Mouse (Mus musculus) neutrophil, adult 65 days (primary cell): ENCODE measurements around the gene Sox8. TPM values are rescaled to one million over a fixed set of nuclear protein-coding genes. Genes with fewer than 3 reads are reported as not detected.

Source experiments
- total RNA-seq: library from RNA; stranded (reverse); gene quantifications from 2 replicates; pipeline ENCODE4 v1.2.4, GENCODE M21; 2023

Gene Sox8
- total RNA-seq, result not detected in 2 replicates

GRCm38 (mm10) chr17:25570648-25571452 is at the start of gene Sox8:
Gene Sox8 (minus strand): TSS chr17:25570686.

GRCm38 (mm10) chr17:25578920-25579319 is 8.4 kb upstream of the Sox8 start, which contains the start of gene Lmf1:
Gene Lmf1 (plus strand): TSS chr17:25579085.

Other genes with a start within 250 kb of the Sox8 start
- gene Tpsab1, start 225.1 kb downstream of the Sox8 start, total RNA-seq, result not detected in 2 replicates
- gene Tpsb2, start 204.4 kb downstream of the Sox8 start, total RNA-seq, result not detected in 2 replicates
- not detected in 2 replicates for gene Tpsg1, start 201.4 kb downstream of the Sox8 start, total RNA-seq
- gene Cacna1h, start 136.9 kb downstream of the Sox8 start, total RNA-seq, result 0.19 and 0.25 TPM in 2 replicates
- gene Tekt4, start 116.1 kb downstream of the Sox8 start, total RNA-seq, result not detected in 2 replicates
- not detected in 2 replicates for gene Sstr5, start 73.4 kb downstream of the Sox8 start, total RNA-seq
- gene Lmf1, start 8.4 kb upstream of the Sox8 start, total RNA-seq, result 8.7 and 10.5 TPM in 2 replicates
- not detected in 2 replicates for gene Gng13, start 146.5 kb upstream of the Sox8 start, total RNA-seq
- 9.7 and 18.7 TPM in 2 replicates for gene Chtf18, start 156.7 kb upstream of the Sox8 start, total RNA-seq
- gene Rpusd1, start 157.0 kb upstream of the Sox8 start, total RNA-seq, result 4.5 TPM in 2 replicates
- gene Mslnl, start 165.4 kb upstream of the Sox8 start, total RNA-seq, result not detected in 2 replicates
- 0.88 TPM in 1 of 2 replicates, not detected in the other for gene Msln, start 183.7 kb upstream of the Sox8 start, total RNA-seq
- gene Narfl, start 203.1 kb upstream of the Sox8 start, total RNA-seq, result 24.6 and 35.5 TPM in 2 replicates
- 10.2 and 14.6 TPM in 2 replicates for gene Haghl, start 215.0 kb upstream of the Sox8 start, total RNA-seq
- 0.22 TPM in 1 of 2 replicates, not detected in the other for gene Ccdc78, start 215.9 kb upstream of the Sox8 start, total RNA-seq
- 25.4 and 34.7 TPM in 2 replicates for gene Fam173a, start 222.2 kb upstream of the Sox8 start, total RNA-seq
- gene AC134908.4, start 225.0 kb upstream of the Sox8 start, total RNA-seq, result not detected in 2 replicates
- gene Metrn, start 226.4 kb upstream of the Sox8 start, total RNA-seq, result 10.9 and 16.2 TPM in 2 replicates
- gene Fbxl16, start 238.4 kb upstream of the Sox8 start, total RNA-seq, result 0.11 TPM in 1 of 2 replicates, not detected in the other